9 mouse cellular contexts compared by ENCODE assay signal in the genomic region with DNA sequence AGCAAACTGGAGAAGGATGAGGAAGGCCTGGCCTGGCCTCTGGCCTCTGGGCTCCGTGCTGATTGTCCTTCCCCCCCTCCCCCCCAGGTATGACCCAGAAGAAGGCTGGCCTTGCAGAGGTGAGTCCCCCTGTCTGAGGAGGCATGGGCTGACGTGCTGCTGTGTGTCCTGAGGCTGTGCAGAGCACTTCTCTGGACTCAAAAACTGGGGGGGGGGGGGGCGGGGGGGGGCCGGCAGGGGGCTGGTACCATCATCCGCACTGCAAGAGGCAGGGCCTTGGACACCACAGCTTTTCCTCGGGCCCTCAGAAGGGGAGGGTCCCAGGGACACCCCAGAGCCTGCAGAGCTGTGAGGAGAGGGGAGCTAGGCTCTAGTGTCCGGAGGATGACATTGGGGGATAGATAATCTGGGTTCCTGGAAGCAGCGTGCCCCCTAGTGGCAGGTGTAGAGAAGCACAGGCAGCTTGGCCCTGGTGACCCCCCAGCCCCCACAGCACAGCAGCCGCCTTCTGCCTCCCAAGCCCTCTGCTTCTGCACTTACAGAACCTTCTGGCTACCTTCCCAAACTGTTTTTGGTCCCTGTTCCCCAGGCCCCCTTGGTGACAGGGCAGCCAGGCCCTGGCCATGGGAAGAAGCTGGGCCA. TPM values are rescaled to one million over a fixed set of nuclear protein-coding genes. Genes with fewer than 3 reads are reported as not detected.
A peak's percentile ranks its signal among the peaks of the same experiment; 100 is the strongest.
DNase-seq lines count a peak whose midpoint lies in the region; ATAC-seq and TF ChIP-seq lines count a peak whose summit lies in the region.
"Had no signal": no experiment of that assay in that cellular context is flagged by ENCODE, and none has a peak within 500 bp of the region (broad histone marks: within the 10 kb centered on the region; RNA-seq: fewer than 3 reads in every experiment).

No protein-coding gene starts in this region.

- TF ChIP-seq POLR2A in ES-Bruce4 (IDR thresholded peaks at IDR 0.05; ENCODE audit: insufficient read depth, low read length) = no peak

- peak; percentile 27; the same call in 1 of the 2 replicates for TF ChIP-seq EP300 in ES-Bruce4 (IDR thresholded peaks at IDR 0.05; ENCODE audit: insufficient read depth, low read depth, low read length)

- DNase-seq in cerebellum, adult 11-12 months = peak; percentile 80
- DNase-seq in lung, postnatal 25 days (ENCODE audit: low spot score) = peak; percentile 53
- DNase-seq in testis, postnatal 10 days (ENCODE audit: low spot score) = peak; percentile 74
- no peak for DNase-seq in urinary bladder, postnatal 10 days (ENCODE audit: low spot score)

- ATAC-seq in intestine, embryonic 16.5 days = peak; percentile 21; the same call in 1 of the 2 replicates
- no peak for ATAC-seq in intestine, embryonic 15.5 days
- peak; percentile 61 to 63 for ATAC-seq in hematopoietic stem cell, adult 5-6 weeks (replicated peaks in 1 of 2; ENCODE audit: insufficient read depth in 1 of 2, low FRiP score in 2 of 2, low TSS enrichment in 1 of 2, low read depth in 1 of 2, poor library complexity in 2 of 2, severe bottlenecking in 2 of 2)

- H3K4me2 ChIP-seq in intestine, embryonic 16.5 days (ENCODE audit: low read depth, low read length) = no peak overlapping the region
- H3K4me2 ChIP-seq in intestine, embryonic 15.5 days (replicated peaks) = no peak overlapping the region
- H3K4me2 ChIP-seq: embryonic facial prominence, embryonic 12.5 days had no signal

- no peak overlapping the region for H3K27ac ChIP-seq in intestine, embryonic 16.5 days (ENCODE audit: low read length)
- no peak overlapping the region for H3K27ac ChIP-seq in intestine, embryonic 15.5 days
- no peak overlapping the region for H3K27ac ChIP-seq in ES-Bruce4 (ENCODE audit: insufficient read depth, low read length)
- H3K27ac ChIP-seq: embryonic facial prominence, embryonic 12.5 days had no signal

- peak; percentile 91 for TF ChIP-seq CTCF in ES-Bruce4 (IDR thresholded peaks at IDR 0.05; ENCODE audit: low read depth, low read length)

- WGBS in intestine, embryonic 16.5 days = 21% methylated on average over 9 of the region's 9 CpGs
- WGBS in intestine, embryonic 15.5 days = 21% methylated on average over 8 of the region's 9 CpGs

- H3K27me3 ChIP-seq in intestine, embryonic 16.5 days (replicated peaks; ENCODE audit: control insufficient read depth, insufficient read depth, low read length) = no peaks in the 10 kb centered on the region
- H3K27me3 ChIP-seq in intestine, embryonic 15.5 days (replicated peaks) = no peaks in the 10 kb centered on the region
- H3K27me3 ChIP-seq in ES-Bruce4 (ENCODE audit: control insufficient read depth, insufficient read depth, low read length, poor library complexity, severe bottlenecking) = no peaks in the 10 kb centered on the region
- H3K27me3 ChIP-seq: embryonic facial prominence, embryonic 12.5 days had no signal

- no peaks in the 10 kb centered on the region for H3K9me3 ChIP-seq in intestine, embryonic 16.5 days (ENCODE audit: control insufficient read depth, low read length)
- no peaks in the 10 kb centered on the region for H3K9me3 ChIP-seq in intestine, embryonic 15.5 days
- H3K9me3 ChIP-seq in ES-Bruce4 (replicated peaks; ENCODE audit: control insufficient read depth, insufficient read depth, low read length, poor library complexity, severe bottlenecking) = no peaks in the 10 kb centered on the region
- H3K9me3 ChIP-seq: embryonic facial prominence, embryonic 12.5 days had no signal

- H3K9ac ChIP-seq in intestine, embryonic 16.5 days (ENCODE audit: low read depth, low read length) = no peak overlapping the region
- H3K9ac ChIP-seq in intestine, embryonic 15.5 days = no peak overlapping the region
- no peak overlapping the region for H3K9ac ChIP-seq in ES-Bruce4 (ENCODE audit: low read depth, poor library complexity, severe bottlenecking)
- H3K9ac ChIP-seq: embryonic facial prominence, embryonic 12.5 days had no signal

- no peak overlapping the region for H3K4me3 ChIP-seq in intestine, embryonic 16.5 days (ENCODE audit: low read length)
- no peak overlapping the region for H3K4me3 ChIP-seq in intestine, embryonic 15.5 days (replicated peaks)
- no peak overlapping the region for H3K4me3 ChIP-seq in ES-Bruce4 (ENCODE audit: low read depth, low read length)
- H3K4me3 ChIP-seq: embryonic facial prominence, embryonic 12.5 days had no signal

- H3K4me1 ChIP-seq in intestine, embryonic 16.5 days (ENCODE audit: control insufficient read depth, insufficient read depth, low read length) = peaks cover 47% of the 10 kb centered on the region
- H3K4me1 ChIP-seq in intestine, embryonic 15.5 days (replicated peaks) = peaks cover 41% of the 10 kb centered on the region
- no peaks in the 10 kb centered on the region for H3K4me1 ChIP-seq in ES-Bruce4 (ENCODE audit: control insufficient read depth, insufficient read depth, low read length)

- peaks cover 23% of the 10 kb centered on the region for H3K36me3 ChIP-seq in intestine, embryonic 16.5 days (ENCODE audit: control insufficient read depth, insufficient read depth, low read length)
- peaks cover 39% of the 10 kb centered on the region for H3K36me3 ChIP-seq in intestine, embryonic 15.5 days
- H3K36me3 ChIP-seq in ES-Bruce4 (ENCODE audit: control insufficient read depth, insufficient read depth, low read length, poor library complexity, severe bottlenecking) = no peaks in the 10 kb centered on the region

RNA-seq across cellular contexts. Expression of a gene that starts 12.0 kb away (rescaled TPM):
- polyA plus RNA-seq in intestine, embryonic 16.5 days (2015; fragmentation: Nextera tagmentation; extraction: Ambion mirVana) = 35.4 and 40.5 TPM in 2 replicates
- 41.2 and 42.7 TPM in 2 replicates for polyA plus RNA-seq in intestine, embryonic 15.5 days (2015; fragmentation: Nextera tagmentation; extraction: Ambion mirVana)
- polyA plus RNA-seq in ES-Bruce4 (2011; ENCODE audit: insufficient read depth, insufficient read length, low read depth, missing spikeins) = 28.3 and 31.5 TPM in 2 replicates
- total RNA-seq in hematopoietic stem cell, adult 5-6 weeks (2017) = 48.8 and 67.1 TPM in 2 replicates

RNA-seq across cellular contexts. Expression of a gene that starts 13.3 kb away (rescaled TPM):
- polyA plus RNA-seq in intestine, embryonic 16.5 days (2015; fragmentation: Nextera tagmentation; extraction: Ambion mirVana) = 53.2 and 56.6 TPM in 2 replicates
- 47.0 and 53.3 TPM in 2 replicates for polyA plus RNA-seq in intestine, embryonic 15.5 days (2015; fragmentation: Nextera tagmentation; extraction: Ambion mirVana)
- 41.5 and 42.7 TPM in 2 replicates for polyA plus RNA-seq in ES-Bruce4 (2011; ENCODE audit: insufficient read depth, insufficient read length, low read depth, missing spikeins)
- 4.6 and 10.4 TPM in 2 replicates for total RNA-seq in hematopoietic stem cell, adult 5-6 weeks (2017)

RNA-seq across cellular contexts. Expression of a gene that starts 16.2 kb away (rescaled TPM):
- polyA plus RNA-seq in intestine, embryonic 16.5 days (2015; fragmentation: Nextera tagmentation; extraction: Ambion mirVana) = 28.7 and 29.0 TPM in 2 replicates
- 38.7 and 39.5 TPM in 2 replicates for polyA plus RNA-seq in intestine, embryonic 15.5 days (2015; fragmentation: Nextera tagmentation; extraction: Ambion mirVana)
- polyA plus RNA-seq in ES-Bruce4 (2011; ENCODE audit: insufficient read depth, insufficient read length, low read depth, missing spikeins) = 17.5 and 18.2 TPM in 2 replicates
- 25.7 and 33.1 TPM in 2 replicates for total RNA-seq in hematopoietic stem cell, adult 5-6 weeks (2017)

RNA-seq across cellular contexts. Expression of a gene that starts 23.8 kb away (rescaled TPM):
- 21.2 and 21.3 TPM in 2 replicates for polyA plus RNA-seq in intestine, embryonic 16.5 days (2015; fragmentation: Nextera tagmentation; extraction: Ambion mirVana)
- polyA plus RNA-seq in intestine, embryonic 15.5 days (2015; fragmentation: Nextera tagmentation; extraction: Ambion mirVana) = 21.3 and 21.7 TPM in 2 replicates
- polyA plus RNA-seq in ES-Bruce4 (2011; ENCODE audit: insufficient read depth, insufficient read length, low read depth, missing spikeins) = 0.57 and 1.5 TPM in 2 replicates
- total RNA-seq in hematopoietic stem cell, adult 5-6 weeks (2017) = 3.0 and 4.6 TPM in 2 replicates

RNA-seq across cellular contexts. Expression of a gene that starts 38.0 kb away (rescaled TPM):
- 72.2 and 83.1 TPM in 2 replicates for polyA plus RNA-seq in intestine, embryonic 16.5 days (2015; fragmentation: Nextera tagmentation; extraction: Ambion mirVana)
- 55.1 and 69.2 TPM in 2 replicates for polyA plus RNA-seq in intestine, embryonic 15.5 days (2015; fragmentation: Nextera tagmentation; extraction: Ambion mirVana)
- 25.8 and 26.4 TPM in 2 replicates for polyA plus RNA-seq in ES-Bruce4 (2011; ENCODE audit: insufficient read depth, insufficient read length, low read depth, missing spikeins)
- total RNA-seq in hematopoietic stem cell, adult 5-6 weeks (2017) = 10.5 and 21.6 TPM in 2 replicates
